Mouse (Mus musculus) heart, postnatal 14 days (tissue): Measurements from ENCODE around the gene Gm4631. TPM values are rescaled to one million over a fixed set of nuclear protein-coding genes. Genes with fewer than 3 reads are reported as not detected.
"Not testable (repeated sequence)": the region's sequence is repeated elsewhere in the genome, so short reads cannot be mapped to it uniquely, and the experiment has no call there.

ENCODE experiments used
- DNase-seq, 2 experiments: peaks; one replicate each; pipeline ENCODE4 v3.0.0; 2021 to 2022
- intact Hi-C: fragments of 180-260 bp; cut with DNase I; formaldehyde crosslinking; loops from one replicate; pipeline ENCODE4 v1.15.1; 2025
- long read RNA-seq, 2 experiments: library from polyadenylated mRNA; stranded (forward); transcript quantifications; one replicate each; pipeline ENCODE4 v2.0.0; 2021
- total RNA-seq, 2 experiments: library from RNA; stranded (reverse); gene quantifications; 2 replicates each; pipeline ENCODE4 v1.2.3; 2021

Gene Gm4631
- 10 to 100 TPM; 35.1 to 35.2 TPM for total RNA-seq
- long read RNA-seq, experiment 1, partial matches to known transcripts, result 1 of 2 reads
- long read RNA-seq, experiment 1, other reads (novel, unspliced or antisense), result 1 of 2 reads
- long read RNA-seq, experiment 2, partial matches to known transcripts, result 3 of 3 reads
- long read RNA-seq, experiment 2, other reads (novel, unspliced or antisense), result 0 of 3 reads

- intact Hi-C loops, DNase-seq: not testable (repeated sequence)
Observed at GRCm38 (mm10) chr2:175338097-175338496, at the start of gene Gm4631. TSS of gene Gm4631 (minus strand) at chr2:175338197.

- intact Hi-C loops, DNase-seq: not testable (repeated sequence)
Observed at GRCm38 (mm10) chr2:175372136-175372535, 34.1 kb upstream of the Gm4631 start, which contains the start of gene Zfp968. TSS of gene Zfp968 (plus strand) at chr2:175372436.

GRCm38 (mm10) chr2:175274825-175275224 lies 63.2 kb downstream of the Gm4631 start, which contains the start of gene Gm14440:
TSS of gene Gm14440 (plus strand) at chr2:175275125.
- DNase-seq, intact Hi-C loops: not testable (repeated sequence)

Other genes starting within 250 kb of the Gm4631 start
- gene Gm14399, start 196.2 kb downstream of the Gm4631 start, total RNA-seq, result 10 to 100 TPM in 1 of 2 experiments, 1 to 10 TPM in 1; 9.4 to 10.6 TPM
- under 1 TPM; 0.41 to 0.81 TPM for gene Gm14443, start 162.3 kb downstream of the Gm4631 start, total RNA-seq
- gene Gm14391, start 131.3 kb downstream of the Gm4631 start, total RNA-seq, result 10 to 100 TPM; 53.7 to 53.9 TPM
- 1 to 10 TPM in 1 of 2 experiments, under 1 TPM in 1; 0.32 to 1.0 TPM for gene Gm14440, start 63.1 kb downstream of the Gm4631 start, total RNA-seq
- 10 to 100 TPM; 25.2 to 27.6 TPM for gene Zfp968, start 34.2 kb upstream of the Gm4631 start, total RNA-seq
- gene Gm4724, start 97.6 kb upstream of the Gm4631 start, total RNA-seq, result 1 to 10 TPM; 1.8 to 2.4 TPM
- 1 to 10 TPM; 4.9 TPM for gene Zfp965, start 131.8 kb upstream of the Gm4631 start, total RNA-seq